Mouse (Mus musculus) embryonic facial prominence, embryonic 10.5 days (tissue): ENCODE results near the gene Usp6nl. TPM values are rescaled to one million over a fixed set of nuclear protein-coding genes. Genes with fewer than 3 reads are reported as not detected.

Experiments used
- DNase-seq: peaks from one replicate; pipeline ENCODE4 v3.0.0-alpha.2; 2017; ENCODE audit warnings: low spot score
- H3K27ac ChIP-seq: fragments of 300-500 bp; sonication (generic); replicated peaks from 2 replicates; pipeline ENCODE4 v1.5.1; 2016; ENCODE audit warnings: mild to moderate bottlenecking
- H3K27me3 ChIP-seq: fragments of 300-500 bp; sonication (generic); replicated peaks from 2 replicates; pipeline ENCODE4 v1.6.1; 2016; ENCODE audit warnings: low read depth, mild to moderate bottlenecking; ENCODE audit not compliant: poor library complexity, severe bottlenecking
- H3K36me3 ChIP-seq: fragments of 300-500 bp; sonication (generic); replicated peaks from 2 replicates; pipeline ENCODE4 v1.6.1; 2016; ENCODE audit warnings: mild to moderate bottlenecking, moderate library complexity
- H3K4me1 ChIP-seq: fragments of 300-500 bp; sonication (generic); 2 replicates; pipeline ENCODE4 v1.6.1; 2016
- H3K4me3 ChIP-seq: fragments of 300-500 bp; sonication (generic); 2 replicates; pipeline ENCODE4 v1.5.1; 2016; ENCODE audit warnings: mild to moderate bottlenecking, moderate library complexity
- H3K9me3 ChIP-seq: fragments of 300-500 bp; sonication (generic); 2 replicates; pipeline ENCODE4 v1.6.1; 2016; ENCODE audit warnings: mild to moderate bottlenecking
- WGBS: fragments of 180-500 bp; shearing (Covaris S2); methylation state at CpG from one replicate; pipeline ENCODE4 v1.1.7; 2016; 5-methylcytosine and 5-hydroxymethylcytosine counted together
- polyA plus RNA-seq: library from polyadenylated mRNA; unstranded; fragments of >200 nt; fragmentation: Nextera tagmentation; extraction: Ambion mirVana; gene quantifications from 2 replicates; pipeline ENCODE4 v1.2.1, GENCODE M21; 2016

The Usp6nl gene
- polyA plus RNA-seq, 1 experiment from 2014 or later: 9.4 TPM

GRCm38 (mm10) chr2:6405059-6406033 is 82.9 kb downstream of the Usp6nl start:
- DNase-seq: peak; percentile 77
- Histone ChIP-seq H3K27me3 (no peaks in the 10 kb centered on the region), H3K4me1 (peaks cover 27% of the 10 kb centered on the region), H3K4me3 (no peak overlapping the region), H3K27ac (no peak overlapping the region), H3K9me3 (no peaks in the 10 kb centered on the region), H3K36me3 (peaks cover 22% of the 10 kb centered on the region)
- WGBS: 35% methylated on average over 10 of the region's 10 CpGs

GRCm38 (mm10) chr2:6407711-6408110 is 85.2 kb downstream of the Usp6nl start:
- no peaks in the 10 kb centered on the region for H3K27me3 ChIP-seq
- no peak overlapping the region for H3K4me3 ChIP-seq
- 69% methylated on average over 1 of the region's 1 CpGs for WGBS
- H3K4me1 ChIP-seq: peaks cover 23% of the 10 kb centered on the region
- DNase-seq: no peak
- no peaks in the 10 kb centered on the region for H3K9me3 ChIP-seq
- peaks cover 35% of the 10 kb centered on the region for H3K36me3 ChIP-seq
- H3K27ac ChIP-seq: no peak overlapping the region

GRCm38 (mm10) chr2:6412645-6413044 is 90.2 kb downstream of the Usp6nl start:
- Histone ChIP-seq H3K27ac (no peak overlapping the region), H3K27me3 (no peaks in the 10 kb centered on the region), H3K4me3 (no peak overlapping the region), H3K36me3 (peaks cover 70% of the 10 kb centered on the region), H3K9me3 (no peaks in the 10 kb centered on the region), H3K4me1 (no peaks in the 10 kb centered on the region)
- WGBS: 93% methylated on average over 1 of the region's 1 CpGs
- DNase-seq: no peak

- no peaks in the 10 kb centered on the region for H3K9me3 ChIP-seq
- WGBS: 98% methylated on average over 2 of the region's 2 CpGs
- peaks cover 76% of the 10 kb centered on the region for H3K36me3 ChIP-seq
- no peak overlapping the region for H3K4me3 ChIP-seq
- no peak for DNase-seq
- H3K4me1 ChIP-seq: no peaks in the 10 kb centered on the region
- no peak overlapping the region for H3K27ac ChIP-seq
- H3K27me3 ChIP-seq: no peaks in the 10 kb centered on the region
Measured at GRCm38 (mm10) chr2:6413723-6414122, 91.3 kb downstream of the Usp6nl start.

GRCm38 (mm10) chr2:6414400-6414799 is 91.9 kb downstream of the Usp6nl start:
- Histone ChIP-seq H3K27me3 (no peaks in the 10 kb centered on the region), H3K4me1 (no peaks in the 10 kb centered on the region), H3K36me3 (peaks cover 72% of the 10 kb centered on the region), H3K27ac (no peak overlapping the region), H3K4me3 (no peak overlapping the region), H3K9me3 (no peaks in the 10 kb centered on the region)
- WGBS: 87% methylated on average over 5 of the region's 5 CpGs
- no peak for DNase-seq

- Histone ChIP-seq H3K27ac (no peak overlapping the region), H3K4me3 (no peak overlapping the region), H3K4me1 (no peaks in the 10 kb centered on the region), H3K36me3 (peaks cover 70% of the 10 kb centered on the region), H3K9me3 (no peaks in the 10 kb centered on the region), H3K27me3 (no peaks in the 10 kb centered on the region)
- DNase-seq: no peak
- 92% methylated on average over 11 of the region's 11 CpGs for WGBS
Measured at GRCm38 (mm10) chr2:6417158-6417557, 94.7 kb downstream of the Usp6nl start.

- no peaks in the 10 kb centered on the region for H3K9me3 ChIP-seq
- H3K36me3 ChIP-seq: peaks cover 84% of the 10 kb centered on the region
- H3K4me1 ChIP-seq: no peaks in the 10 kb centered on the region
- no peak overlapping the region for H3K4me3 ChIP-seq
- 90% methylated on average over 24 of the region's 24 CpGs for WGBS
- DNase-seq: no peak
- H3K27ac ChIP-seq: no peak overlapping the region
- no peaks in the 10 kb centered on the region for H3K27me3 ChIP-seq
Measured at GRCm38 (mm10) chr2:6423661-6424550, 101.4 kb downstream of the Usp6nl start.

- Histone ChIP-seq H3K36me3 (peaks cover 88% of the 10 kb centered on the region), H3K4me3 (no peak overlapping the region), H3K27ac (no peak overlapping the region), H3K4me1 (no peaks in the 10 kb centered on the region), H3K27me3 (no peaks in the 10 kb centered on the region), H3K9me3 (no peaks in the 10 kb centered on the region)
- 91% methylated on average over 5 of the region's 5 CpGs for WGBS
- DNase-seq: no peak
Measured at GRCm38 (mm10) chr2:6424851-6425250, 102.4 kb downstream of the Usp6nl start.

- 86% methylated on average over 16 of the region's 16 CpGs for WGBS
- Histone ChIP-seq H3K9me3 (no peaks in the 10 kb centered on the region), H3K27ac (no peak overlapping the region), H3K36me3 (peaks cover 76% of the 10 kb centered on the region), H3K4me1 (no peaks in the 10 kb centered on the region), H3K27me3 (no peaks in the 10 kb centered on the region), H3K4me3 (no peak overlapping the region)
- peak; percentile 49 for DNase-seq
Measured at GRCm38 (mm10) chr2:6436085-6436950, 113.9 kb downstream of the Usp6nl start.

GRCm38 (mm10) chr2:6441688-6442087 is 119.2 kb downstream of the Usp6nl start:
- H3K4me3 ChIP-seq: no peak overlapping the region
- WGBS: 95% methylated on average over 9 of the region's 9 CpGs
- H3K27me3 ChIP-seq: no peaks in the 10 kb centered on the region
- no peak overlapping the region for H3K27ac ChIP-seq
- H3K36me3 ChIP-seq: peaks cover 72% of the 10 kb centered on the region
- no peaks in the 10 kb centered on the region for H3K9me3 ChIP-seq
- no peaks in the 10 kb centered on the region for H3K4me1 ChIP-seq
- no peak for DNase-seq

- 81% methylated on average over 10 of the region's 10 CpGs for WGBS
- no peak overlapping the region for H3K4me3 ChIP-seq
- H3K9me3 ChIP-seq: no peaks in the 10 kb centered on the region
- no peak overlapping the region for H3K27ac ChIP-seq
- H3K4me1 ChIP-seq: no peaks in the 10 kb centered on the region
- peaks cover 72% of the 10 kb centered on the region for H3K36me3 ChIP-seq
- no peaks in the 10 kb centered on the region for H3K27me3 ChIP-seq
- no peak for DNase-seq
Measured at GRCm38 (mm10) chr2:6442302-6442701, 119.8 kb downstream of the Usp6nl start.

GRCm38 (mm10) chr2:6444015-6444414 is 121.5 kb downstream of the Usp6nl start:
- no peak overlapping the region for H3K27ac ChIP-seq
- H3K4me3 ChIP-seq: no peak overlapping the region
- 97% methylated on average over 4 of the region's 4 CpGs for WGBS
- no peak for DNase-seq
- H3K9me3 ChIP-seq: no peaks in the 10 kb centered on the region
- peaks cover 59% of the 10 kb centered on the region for H3K36me3 ChIP-seq
- H3K27me3 ChIP-seq: no peaks in the 10 kb centered on the region
- no peaks in the 10 kb centered on the region for H3K4me1 ChIP-seq
